Mouse (Mus musculus): Measurements from ENCODE around the gene Cep250. TPM values are rescaled to one million over a fixed set of nuclear protein-coding genes. Genes with fewer than 3 reads are reported as not detected.
A peak's percentile ranks its signal among the peaks of the same experiment; 100 is the strongest.

Gene Cep250
- polyA plus RNA-seq, 1 experiment from 2014 or later: 17.6 TPM

GRCm38 (mm10) chr2:155979328-155979991, 23.2 kb downstream of the Cep250 start:
- 81% methylated on average over 5 of the region's 5 CpGs for WGBS
- ATAC-seq (ENCODE audit: low read depth) (no peak), DNase-seq (ENCODE audit: low spot score) (peak; percentile 51)
- no peaks in the 10 kb centered on the region for H3K4me1 ChIP-seq (ENCODE audit: control insufficient read depth, insufficient read depth, low read length)
- no peaks in the 10 kb centered on the region for H3K27me3 ChIP-seq (replicated peaks; ENCODE audit: control insufficient read depth, insufficient read depth, low read length)
- no peaks in the 10 kb centered on the region for H3K9me3 ChIP-seq (ENCODE audit: control insufficient read depth, low read length)
- no peak overlapping the region; the same call in 1 of the 2 replicates for H3K27ac ChIP-seq (replicated peaks; ENCODE audit: low read depth, low read length)
- H3K4me3 ChIP-seq (ENCODE audit: low read depth, low read length): no peak overlapping the region
- H3K9ac ChIP-seq (ENCODE audit: low read depth, low read length): no peak overlapping the region
- H3K4me2 ChIP-seq (ENCODE audit: low read depth, low read length): no peak overlapping the region
- H3K36me3 ChIP-seq (ENCODE audit: control insufficient read depth, insufficient read depth, low read length): peaks cover 96% of the 10 kb centered on the region

GRCm38 (mm10) chr2:155985776-155986175, 29.5 kb downstream of the Cep250 start:
- DNase-seq (ENCODE audit: low spot score): no peak
- Histone ChIP-seq H3K4me1 (ENCODE audit: control insufficient read depth, insufficient read depth, low read length) (no peaks in the 10 kb centered on the region), H3K27ac (replicated peaks; ENCODE audit: low read depth, low read length) (no peak overlapping the region), H3K4me3 (ENCODE audit: low read depth, low read length) (no peak overlapping the region), H3K36me3 (ENCODE audit: control insufficient read depth, insufficient read depth, low read length) (peaks cover 96% of the 10 kb centered on the region), H3K9me3 (ENCODE audit: control insufficient read depth, low read length) (no peaks in the 10 kb centered on the region), H3K4me2 (ENCODE audit: low read depth, low read length) (no peak overlapping the region), H3K27me3 (replicated peaks; ENCODE audit: control insufficient read depth, insufficient read depth, low read length) (no peaks in the 10 kb centered on the region), H3K9ac (ENCODE audit: low read depth, low read length) (no peak overlapping the region)
- ATAC-seq (ENCODE audit: low read depth): no peak
- 84% methylated on average over 7 of the region's 7 CpGs for WGBS

GRCm38 (mm10) chr2:155987131-155987530, 30.9 kb downstream of the Cep250 start:
- no peak overlapping the region for H3K27ac ChIP-seq (replicated peaks; ENCODE audit: low read depth, low read length)
- no peak overlapping the region for H3K9ac ChIP-seq (ENCODE audit: low read depth, low read length)
- no peaks in the 10 kb centered on the region for H3K27me3 ChIP-seq (replicated peaks; ENCODE audit: control insufficient read depth, insufficient read depth, low read length)
- H3K9me3 ChIP-seq (ENCODE audit: control insufficient read depth, low read length): no peaks in the 10 kb centered on the region
- peaks cover 96% of the 10 kb centered on the region for H3K36me3 ChIP-seq (ENCODE audit: control insufficient read depth, insufficient read depth, low read length)
- H3K4me3 ChIP-seq (ENCODE audit: low read depth, low read length): no peak overlapping the region
- H3K4me1 ChIP-seq (ENCODE audit: control insufficient read depth, insufficient read depth, low read length): no peaks in the 10 kb centered on the region
- DNase-seq (ENCODE audit: low spot score) (no peak), ATAC-seq (ENCODE audit: low read depth) (no peak)
- H3K4me2 ChIP-seq (ENCODE audit: low read depth, low read length): no peak overlapping the region
- WGBS: 90% methylated on average over 6 of the region's 6 CpGs

DNA sequence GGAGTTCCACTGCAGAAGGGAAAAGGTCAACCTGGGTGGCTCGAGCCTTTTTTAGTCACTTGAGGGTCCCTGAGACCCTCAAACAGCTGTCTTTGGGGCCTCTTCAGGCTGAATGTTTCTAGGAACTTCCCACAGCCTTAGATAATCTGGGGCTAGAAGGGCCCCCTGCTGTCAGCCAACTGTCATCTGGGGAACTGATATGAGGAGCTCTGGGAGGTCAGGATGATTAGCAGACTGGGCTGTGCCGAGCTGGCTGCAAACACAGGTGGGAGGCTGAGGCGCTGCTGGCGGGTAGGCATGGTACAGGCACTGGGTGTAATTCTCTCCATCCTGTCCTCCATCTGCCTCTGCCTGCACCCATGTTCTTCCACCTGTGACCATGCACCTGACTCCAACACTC, 32.8 kb downstream of the Cep250 start:
- no peaks in the 10 kb centered on the region for H3K27me3 ChIP-seq (replicated peaks; ENCODE audit: control insufficient read depth, insufficient read depth, low read length)
- H3K27ac ChIP-seq (replicated peaks; ENCODE audit: low read depth, low read length): no peak overlapping the region
- H3K4me1 ChIP-seq (ENCODE audit: control insufficient read depth, insufficient read depth, low read length): no peaks in the 10 kb centered on the region
- 70% methylated on average over 4 of the region's 4 CpGs for WGBS
- peaks cover 96% of the 10 kb centered on the region for H3K36me3 ChIP-seq (ENCODE audit: control insufficient read depth, insufficient read depth, low read length)
- ATAC-seq (ENCODE audit: low read depth) (no peak), DNase-seq (ENCODE audit: low spot score) (peak; percentile 12)
- no peak overlapping the region for H3K9ac ChIP-seq (ENCODE audit: low read depth, low read length)
- H3K4me3 ChIP-seq (ENCODE audit: low read depth, low read length): no peak overlapping the region
- H3K4me2 ChIP-seq (ENCODE audit: low read depth, low read length): no peak overlapping the region
- H3K9me3 ChIP-seq (ENCODE audit: control insufficient read depth, low read length): no peaks in the 10 kb centered on the region

GRCm38 (mm10) chr2:155991151-155991550, 34.9 kb downstream of the Cep250 start:
- H3K27ac ChIP-seq (replicated peaks; ENCODE audit: low read depth, low read length): no peak overlapping the region
- no peak for DNase-seq (ENCODE audit: low spot score)
- peaks cover 96% of the 10 kb centered on the region for H3K36me3 ChIP-seq (ENCODE audit: control insufficient read depth, insufficient read depth, low read length)
- no peaks in the 10 kb centered on the region for H3K4me1 ChIP-seq (ENCODE audit: control insufficient read depth, insufficient read depth, low read length)
- no peak for ATAC-seq (ENCODE audit: low read depth)
- H3K9ac ChIP-seq (ENCODE audit: low read depth, low read length): no peak overlapping the region
- no peak overlapping the region for H3K4me3 ChIP-seq (ENCODE audit: low read depth, low read length)
- no peaks in the 10 kb centered on the region for H3K27me3 ChIP-seq (replicated peaks; ENCODE audit: control insufficient read depth, insufficient read depth, low read length)
- WGBS: 94% methylated on average over 10 of the region's 10 CpGs
- H3K9me3 ChIP-seq (ENCODE audit: control insufficient read depth, low read length): no peaks in the 10 kb centered on the region
- H3K4me2 ChIP-seq (ENCODE audit: low read depth, low read length): no peak overlapping the region

GRCm38 (mm10) chr2:155991863-155992321, 35.6 kb downstream of the Cep250 start:
- no peak overlapping the region for H3K9ac ChIP-seq (ENCODE audit: low read depth, low read length)
- H3K4me1 ChIP-seq (ENCODE audit: control insufficient read depth, insufficient read depth, low read length): no peaks in the 10 kb centered on the region
- DNase-seq (ENCODE audit: low spot score): peak; percentile 8
- WGBS: 82% methylated on average over 14 of the region's 14 CpGs
- no peaks in the 10 kb centered on the region for H3K27me3 ChIP-seq (replicated peaks; ENCODE audit: control insufficient read depth, insufficient read depth, low read length)
- no peak overlapping the region for H3K4me3 ChIP-seq (ENCODE audit: low read depth, low read length)
- H3K27ac ChIP-seq (replicated peaks; ENCODE audit: low read depth, low read length): no peak overlapping the region
- H3K36me3 ChIP-seq (ENCODE audit: control insufficient read depth, insufficient read depth, low read length): peaks cover 96% of the 10 kb centered on the region
- no peak overlapping the region for H3K4me2 ChIP-seq (ENCODE audit: low read depth, low read length)
- no peaks in the 10 kb centered on the region for H3K9me3 ChIP-seq (ENCODE audit: control insufficient read depth, low read length)
- ATAC-seq (ENCODE audit: low read depth): no peak

DNA sequence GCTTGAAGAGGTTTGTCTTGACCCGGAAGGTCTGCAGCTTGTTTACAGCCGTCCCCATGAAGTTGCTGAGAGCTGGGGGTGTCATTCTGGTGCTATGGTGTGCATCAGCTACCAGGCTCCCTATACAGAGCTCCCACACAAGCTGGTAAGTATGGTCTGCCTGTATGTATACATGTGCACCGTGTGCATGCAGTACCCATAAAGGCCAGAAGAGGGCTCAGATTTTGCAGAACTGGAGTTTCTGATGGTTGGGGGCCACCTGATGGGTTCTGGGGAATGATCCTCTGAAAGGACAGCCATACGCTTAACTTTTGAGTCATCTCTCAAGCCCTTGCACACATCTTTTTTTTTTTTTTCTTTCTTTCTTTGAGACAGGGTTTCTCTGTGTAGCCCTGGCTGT, 49.1 kb downstream of the Cep250 start:
- no peaks in the 10 kb centered on the region for H3K9me3 ChIP-seq (ENCODE audit: control insufficient read depth, low read length)
- H3K4me1 ChIP-seq (ENCODE audit: control insufficient read depth, insufficient read depth, low read length): 0 out of 2 replicates have a peak, but pooled peaks cover 9% of the 10 kb centered on the region
- H3K27ac ChIP-seq (replicated peaks; ENCODE audit: low read depth, low read length): no peak overlapping the region
- H3K4me2 ChIP-seq (ENCODE audit: low read depth, low read length): no peak overlapping the region
- ATAC-seq (ENCODE audit: low read depth) (no peak), DNase-seq (ENCODE audit: low spot score) (no peak)
- WGBS: 85% methylated on average over 4 of the region's 4 CpGs
- peaks cover 15% of the 10 kb centered on the region for H3K36me3 ChIP-seq (ENCODE audit: control insufficient read depth, insufficient read depth, low read length)
- H3K9ac ChIP-seq (ENCODE audit: low read depth, low read length): no peak overlapping the region
- no peaks in the 10 kb centered on the region for H3K27me3 ChIP-seq (replicated peaks; ENCODE audit: control insufficient read depth, insufficient read depth, low read length)
- H3K4me3 ChIP-seq (ENCODE audit: low read depth, low read length): no peak overlapping the region

GRCm38 (mm10) chr2:156007888-156008532, 51.8 kb downstream of the Cep250 start, which contains the start of the genes 6430550D23Rik and Ergic3:
6430550D23Rik (minus strand) TSS chr2:156007977.
Ergic3 (plus strand) TSS chr2:156008045.
- Histone ChIP-seq H3K4me1 (ENCODE audit: control insufficient read depth, insufficient read depth, low read length) (0 out of 2 replicates have a peak, but pooled peaks cover 9% of the 10 kb centered on the region), H3K9ac (ENCODE audit: low read depth, low read length) (peak within 1 kb of the TSS; percentile 80), H3K4me2 (ENCODE audit: low read depth, low read length) (peak within 1 kb of the TSS; percentile 60), H3K36me3 (ENCODE audit: control insufficient read depth, insufficient read depth, low read length) (peaks cover 39% of the 10 kb centered on the region), H3K27ac (replicated peaks; ENCODE audit: low read depth, low read length) (peak within 1 kb of the TSS; percentile 70; the same call in 1 of the 2 replicates), H3K9me3 (ENCODE audit: control insufficient read depth, low read length) (no peaks in the 10 kb centered on the region), H3K27me3 (replicated peaks; ENCODE audit: control insufficient read depth, insufficient read depth, low read length) (no peaks in the 10 kb centered on the region), H3K4me3 (ENCODE audit: low read depth, low read length) (peak within 1 kb of the TSS; percentile 79)
- DNase-seq (ENCODE audit: low spot score) (peak; percentile 99), ATAC-seq (ENCODE audit: low read depth) (peak; percentile 100)
- 0% methylated on average over 28 of the region's 45 CpGs for WGBS
